Mouse (Mus musculus): ENCODE measurements at regions not wholly inside any gene's neighbourhood (a gene's known extent, or its start where the extent isn't known, plus 50 kb on each side); places are given as distances from the start of the nearest gene placed in this dataset.
"Not testable (repeated sequence)": the region's sequence is repeated elsewhere in the genome, so short reads cannot be mapped to it uniquely, and the experiment has no call there.

- DNase-seq (ENCODE audit: low read depth), result no peak
Measured at GRCm38 (mm10) chr17:79547524-79547923, 64.1 kb upstream of the Rmdn2 start.

- DNase-seq (ENCODE audit: low read depth), result not testable (repeated sequence)
Measured at GRCm38 (mm10) chr17:79550409-79550808, 61.3 kb upstream of the Rmdn2 start.

GRCm38 (mm10) chr17:79553850-79554249 lies 57.8 kb upstream of the Rmdn2 start:
- DNase-seq (ENCODE audit: low read depth), result no peak

GRCm38 (mm10) chr17:79555593-79555992 lies 56.1 kb upstream of the Rmdn2 start:
- DNase-seq (ENCODE audit: low read depth), result no peak

Data from c-Kit-positive CD71-negative TER-119-negative erythroid progenitor cells, embryonic 14.5 days (primary cell).